ENCODE assay signal across 8 mouse cellular contexts in genomic region chr11:47378843-47379629, GRCm38 (mm10).
A peak's percentile ranks its signal among the peaks of the same experiment; 100 is the strongest.
DNase-seq lines count a peak whose midpoint lies in the region; ATAC-seq and TF ChIP-seq lines count a peak whose summit lies in the region.

No protein-coding gene starts in this region.

- H3K4me3 ChIP-seq in ES-Bruce4 (ENCODE audit: low read depth, low read length), result peak overlapping the region; percentile 19; the same call in 1 of the 2 replicates
- peak overlapping the region; percentile 22 for H3K4me3 ChIP-seq in hindbrain, embryonic 14.5 days (replicated peaks; ENCODE audit: low read length)

- H3K36me3 ChIP-seq in ES-Bruce4 (ENCODE audit: control insufficient read depth, insufficient read depth, low read length, poor library complexity, severe bottlenecking), result no peaks in the 10 kb centered on the region
- no peaks in the 10 kb centered on the region for H3K36me3 ChIP-seq in hindbrain, embryonic 14.5 days (replicated peaks; ENCODE audit: control insufficient read depth, insufficient read depth)

- H3K27me3 ChIP-seq in ES-Bruce4 (ENCODE audit: control insufficient read depth, insufficient read depth, low read length, poor library complexity, severe bottlenecking), result peaks cover 2% of the 10 kb centered on the region; the same call in 1 of the 2 replicates
- H3K27me3 ChIP-seq in hindbrain, embryonic 14.5 days (ENCODE audit: control insufficient read depth, insufficient read depth, low read length), result no peaks in the 10 kb centered on the region

- H3K9ac ChIP-seq in ES-Bruce4 (ENCODE audit: low read depth, poor library complexity, severe bottlenecking), result peak overlapping the region; percentile 10; the same call in 1 of the 2 replicates
- peak overlapping the region; percentile 54 for H3K9ac ChIP-seq in hindbrain, embryonic 14.5 days

- no peak for TF ChIP-seq CTCF in ES-Bruce4 (IDR thresholded peaks at IDR 0.05; ENCODE audit: low read depth, low read length)

- peak; percentile 29 to 34 for DNase-seq in cerebellum, postnatal 14 days
- DNase-seq in gastrocnemius, adult 18-20 months (ENCODE audit: low spot score), result peak; percentile 72
- peak; percentile 29 for DNase-seq in hindbrain, embryonic 14.5 days (ENCODE audit: low spot score)
- peak; percentile 9 to 28 for DNase-seq in left cerebral cortex, adult 18-20 months (ENCODE audit: low spot score in 2 of 2)
- DNase-seq in lung, postnatal 25 days (ENCODE audit: low spot score), result peak; percentile 40
- DNase-seq in right cerebral cortex, postnatal 4 days, result peak; percentile 24
- no peak for DNase-seq in T-cell, adult 2 months (ENCODE audit: low spot score)

- H3K4me1 ChIP-seq in ES-Bruce4 (ENCODE audit: control insufficient read depth, insufficient read depth, low read length), result no peaks in the 10 kb centered on the region
- H3K4me1 ChIP-seq in hindbrain, embryonic 14.5 days (replicated peaks; ENCODE audit: control insufficient read depth, insufficient read depth, low read length), result peaks cover 4% of the 10 kb centered on the region; the same call in 1 of the 2 replicates

- H3K27ac ChIP-seq in ES-Bruce4 (ENCODE audit: insufficient read depth, low read length), result no peak overlapping the region
- H3K27ac ChIP-seq in hindbrain, embryonic 14.5 days, result peak overlapping the region; percentile 18; the same call in 1 of the 2 replicates

- no peak for TF ChIP-seq EP300 in ES-Bruce4 (IDR thresholded peaks at IDR 0.05; ENCODE audit: insufficient read depth, low read depth, low read length)

- no peak for TF ChIP-seq POLR2A in ES-Bruce4 (IDR thresholded peaks at IDR 0.05; ENCODE audit: insufficient read depth, low read length)

- ATAC-seq in hindbrain, embryonic 14.5 days (ENCODE audit: low FRiP score), result peak; percentile 85

- 18% methylated on average over 25 of the region's 25 CpGs for WGBS in hindbrain, embryonic 14.5 days

- H3K4me2 ChIP-seq in hindbrain, embryonic 14.5 days (replicated peaks), result peak overlapping the region; percentile 65

- 0 out of 2 replicates have a peak, but pooled peaks cover 3% of the 10 kb centered on the region for H3K9me3 ChIP-seq in ES-Bruce4 (replicated peaks; ENCODE audit: control insufficient read depth, insufficient read depth, low read length, poor library complexity, severe bottlenecking)
- H3K9me3 ChIP-seq in hindbrain, embryonic 14.5 days (ENCODE audit: control insufficient read depth, low read length), result no peaks in the 10 kb centered on the region
